ENCODE assay signal across 17 mouse cellular contexts in the genomic region with DNA sequence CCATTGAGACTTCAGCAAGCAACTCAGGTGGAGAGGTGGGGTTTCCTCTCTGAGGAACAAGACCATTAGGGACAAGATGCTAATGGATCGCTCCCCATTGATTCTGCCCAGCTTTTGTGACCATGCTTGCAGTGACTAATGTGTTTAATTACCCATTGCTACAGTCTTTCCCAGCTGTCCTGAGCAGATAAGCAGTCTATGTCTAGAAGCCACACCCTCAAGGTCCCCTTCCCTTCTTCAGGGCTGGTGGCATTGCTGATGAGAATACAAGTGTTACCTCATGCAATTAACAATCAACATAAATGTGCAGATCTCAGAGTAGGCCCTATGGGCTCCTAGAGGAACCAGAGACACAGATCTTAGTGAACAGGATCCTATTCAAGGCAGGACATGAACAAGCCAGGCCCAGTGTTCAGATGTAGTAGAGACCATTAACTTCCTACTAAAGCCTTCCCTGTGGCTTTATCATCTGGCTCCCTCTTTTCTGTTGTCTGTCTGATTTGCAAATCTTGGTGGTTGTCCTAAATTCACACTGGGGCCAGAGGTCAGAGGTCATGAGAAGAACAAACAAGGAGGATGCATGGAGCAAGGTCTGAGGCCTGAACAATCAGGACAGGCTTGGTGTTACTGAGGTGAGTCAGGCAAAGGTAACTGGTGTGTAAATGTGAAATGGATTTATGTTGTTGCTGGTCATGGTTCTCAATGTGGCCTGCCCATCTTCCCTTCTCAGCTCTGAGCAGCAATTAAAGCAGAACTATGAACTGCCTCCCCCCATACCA. TPM values are rescaled to one million over a fixed set of nuclear protein-coding genes. Genes with fewer than 3 reads are reported as not detected.
DNase-seq lines count a peak whose midpoint lies in the region; ATAC-seq lines count a peak whose summit lies in the region.
"Had no signal": no experiment of that assay in that cellular context is flagged by ENCODE, and none has a peak within 500 bp of the region (broad histone marks: within the 10 kb centered on the region; RNA-seq: fewer than 3 reads in every experiment).

No protein-coding gene starts in this region.

- intact Hi-C loops in gastrocnemius, postnatal 14 days (cut with DNase I; ENCODE audit: low total_unique reads) = no loop called here

- H3K9me3 ChIP-seq in liver, embryonic 15.5 days (replicated peaks) = no peaks in the 10 kb centered on the region
- H3K9me3 ChIP-seq: kidney, embryonic 15.5 days; midbrain, embryonic 15.5 days had no signal

- H3K4me3 ChIP-seq in liver, embryonic 15.5 days (replicated peaks) = no peak overlapping the region
- H3K4me3 ChIP-seq: kidney, embryonic 15.5 days; midbrain, embryonic 15.5 days; myocyte had no signal

- H3K4me1 ChIP-seq in liver, embryonic 15.5 days (replicated peaks) = peaks cover 18% of the 10 kb centered on the region
- H3K4me1 ChIP-seq: kidney, embryonic 15.5 days; midbrain, embryonic 15.5 days had no signal

- peak; percentile 81 for DNase-seq in 416B (ENCODE audit: low read depth)
- DNase-seq in MEL-GATA-1-ER (ENCODE audit: extremely low read depth, low read depth) = peak; percentile 85
- no peak for DNase-seq in left cerebral cortex, adult 18-20 months (ENCODE audit: low spot score in 2 of 2)
- DNase-seq in gastrocnemius, postnatal 14 days = no peak
- DNase-seq: cerebellum, adult 11 months; cerebellum, postnatal 14 days; heart, adult 18-20 months; kidney, postnatal 4 days had no signal

- no peaks in the 10 kb centered on the region for H3K27me3 ChIP-seq in liver, embryonic 15.5 days
- H3K27me3 ChIP-seq: kidney, embryonic 15.5 days; midbrain, embryonic 15.5 days had no signal

- peak overlapping the region; percentile 34 for H3K4me2 ChIP-seq in liver, embryonic 15.5 days
- H3K4me2 ChIP-seq: kidney, embryonic 15.5 days; midbrain, embryonic 15.5 days had no signal

- H3K36me3 ChIP-seq in liver, embryonic 15.5 days (replicated peaks) = no peaks in the 10 kb centered on the region
- H3K36me3 ChIP-seq: kidney, embryonic 15.5 days; midbrain, embryonic 15.5 days had no signal

- WGBS in liver, embryonic 15.5 days (ENCODE audit: insufficient replicate concordance) = 33% methylated on average over 1 of the region's 1 CpGs

- no peak overlapping the region for H3K9ac ChIP-seq in liver, embryonic 15.5 days
- H3K9ac ChIP-seq: kidney, embryonic 15.5 days; midbrain, embryonic 15.5 days had no signal

- H3K27ac ChIP-seq in liver, embryonic 15.5 days (replicated peaks) = peak overlapping the region; percentile 48; the same call in 1 of the 2 replicates
- H3K27ac ChIP-seq: kidney, embryonic 15.5 days; midbrain, embryonic 15.5 days had no signal

- ATAC-seq in erythroid progenitor cell, adult 5-6 weeks (replicated peaks; ENCODE audit: low FRiP score, poor library complexity, severe bottlenecking) = peak; percentile 87
- peak; percentile 94 for ATAC-seq in liver, embryonic 15.5 days (ENCODE audit: insufficient read depth)
- ATAC-seq in activated CD4-positive, CD25-positive, alpha-beta regulatory T cell, adult 4 months = no peak
- ATAC-seq: hindbrain, embryonic 16.5 days; intestine, postnatal 0 days; lung, postnatal 0 days; midbrain, embryonic 15.5 days had no signal

RNA-seq across cellular contexts. Expression of a gene that starts 56.8 kb away (rescaled TPM):
- total RNA-seq in erythroid progenitor cell, adult 5-6 weeks (2015; ENCODE audit: low replicate concordance) = 1,351 and 1,432 TPM in 2 replicates
- total RNA-seq in erythroid progenitor cell, adult 5-6 weeks (2017; ENCODE audit: low replicate concordance) = 1,739 and 2,218 TPM in 2 replicates
- polyA plus RNA-seq in liver, embryonic 15.5 days (2015; fragmentation: Nextera tagmentation; extraction: Ambion mirVana) = 404 and 432 TPM in 2 replicates
- polyA plus RNA-seq in activated CD4-positive, CD25-positive, alpha-beta regulatory T cell, adult 4 months (2017; shearing (Covaris generic)) = 10 to 100 TPM; 19.1 to 21.2 TPM
- total RNA-seq in left cerebral cortex, adult 18-20 months (2021) = 10 to 100 TPM; 65.8 to 77.7 TPM
- 10 to 100 TPM; 53.9 to 79.8 TPM for total RNA-seq in gastrocnemius, postnatal 14 days (2021)

Comparison
In these comparisons a context has a peak if more than half of its experiments do, and no peak if none do; other contexts are left out.
1. DNase-seq: peak in 416B (single experiment) and MEL-GATA-1-ER (single experiment); none in left cerebral cortex, adult 18-20 months (0 of 2) and gastrocnemius, postnatal 14 days (single experiment).
2. RNA of a gene that starts 56.8 kb away (total RNA-seq): 1,351 to 2,218 TPM in erythroid progenitor cell, adult 5-6 weeks; 53.9 to 79.8 TPM in gastrocnemius, postnatal 14 days and 65.8 to 77.7 TPM in left cerebral cortex, adult 18-20 months; every median in the first group is over 10 times any median in the second.